Comparison of ENCODE assay signal across 8 mouse cellular contexts in the genomic region with DNA sequence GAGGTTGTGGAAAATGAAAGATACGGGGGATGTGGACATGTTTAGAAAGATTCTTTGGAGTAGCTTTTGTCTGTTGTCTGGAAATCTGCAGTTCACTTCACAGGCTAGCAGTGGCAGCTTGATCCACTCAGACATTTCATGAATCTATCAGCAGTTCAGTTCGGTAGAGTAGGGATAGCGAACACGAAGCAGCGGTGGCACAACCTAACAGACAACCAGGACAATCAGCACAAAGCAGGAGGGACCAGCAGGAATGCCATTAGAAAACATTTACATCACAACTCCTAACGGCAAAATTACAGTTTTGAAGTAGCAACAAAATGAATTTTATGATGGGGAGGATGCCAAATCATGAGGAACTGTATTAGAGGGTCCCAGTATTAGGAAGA. TPM values are rescaled to one million over a fixed set of nuclear protein-coding genes. Genes with fewer than 3 reads are reported as not detected.
DNase-seq lines count a peak whose midpoint lies in the region; ATAC-seq and TF ChIP-seq lines count a peak whose summit lies in the region.

No protein-coding gene starts in this region.

- no peaks in the 10 kb centered on the region for H3K27me3 ChIP-seq in kidney, adult 2 months (replicated peaks; ENCODE audit: control insufficient read depth, insufficient read depth, low read length)
- H3K27me3 ChIP-seq in hindbrain, embryonic 14.5 days (ENCODE audit: control insufficient read depth, insufficient read depth, low read length): no peaks in the 10 kb centered on the region
- no peaks in the 10 kb centered on the region for H3K27me3 ChIP-seq in midbrain, embryonic 15.5 days (replicated peaks)

- TF ChIP-seq CTCF in kidney, adult 2 months (conservative IDR thresholded peaks at IDR 0.05; ENCODE audit: insufficient read depth, insufficient read length, low read depth, low read length): no peak
- no peak for TF ChIP-seq CTCF in bone marrow, adult 2 months (IDR thresholded peaks at IDR 0.05; ENCODE audit: control insufficient read depth, insufficient read depth, low read length)

- H3K36me3 ChIP-seq in kidney, adult 2 months (ENCODE audit: control insufficient read depth, insufficient read depth, low read length): peaks cover 1% of the 10 kb centered on the region
- peaks cover 38% of the 10 kb centered on the region for H3K36me3 ChIP-seq in hindbrain, embryonic 14.5 days (replicated peaks; ENCODE audit: control insufficient read depth, insufficient read depth)
- peaks cover 25% of the 10 kb centered on the region for H3K36me3 ChIP-seq in midbrain, embryonic 15.5 days (replicated peaks)

- H3K27ac ChIP-seq in kidney, adult 2 months (ENCODE audit: insufficient read depth, low read depth, low read length): peak overlapping the region; percentile 92
- no peak overlapping the region; the same call in 1 of the 2 replicates for H3K27ac ChIP-seq in bone marrow, adult 2 months (ENCODE audit: control insufficient read depth, insufficient read depth, low read depth, low read length, poor library complexity)
- H3K27ac ChIP-seq in hindbrain, embryonic 14.5 days: peak overlapping the region; percentile 84
- peak overlapping the region; percentile 85 for H3K27ac ChIP-seq in midbrain, embryonic 15.5 days

- no peak overlapping the region for H3K4me3 ChIP-seq in kidney, adult 2 months (ENCODE audit: insufficient read depth, low read depth, low read length)
- H3K4me3 ChIP-seq in bone marrow, adult 2 months (replicated peaks; ENCODE audit: control insufficient read depth, low read depth, low read length): peak overlapping the region; percentile 11
- peak overlapping the region; percentile 93 for H3K4me3 ChIP-seq in hindbrain, embryonic 14.5 days (replicated peaks; ENCODE audit: low read length)
- peak overlapping the region; percentile 95 for H3K4me3 ChIP-seq in midbrain, embryonic 15.5 days

- peak overlapping the region; percentile 69 for H3K4me2 ChIP-seq in hindbrain, embryonic 14.5 days (replicated peaks)
- H3K4me2 ChIP-seq in midbrain, embryonic 15.5 days: peak overlapping the region; percentile 85

- H3K4me1 ChIP-seq in kidney, adult 2 months (ENCODE audit: control insufficient read depth, insufficient read depth, low read length): peaks cover 11% of the 10 kb centered on the region
- peaks cover 3% of the 10 kb centered on the region; the same call in 1 of the 2 replicates for H3K4me1 ChIP-seq in bone marrow, adult 2 months (ENCODE audit: control insufficient read depth, insufficient read depth, low read length)
- H3K4me1 ChIP-seq in hindbrain, embryonic 14.5 days (replicated peaks; ENCODE audit: control insufficient read depth, insufficient read depth, low read length): peaks cover 17% of the 10 kb centered on the region
- peaks cover 18% of the 10 kb centered on the region for H3K4me1 ChIP-seq in midbrain, embryonic 15.5 days

- no peak for ATAC-seq in hindbrain, embryonic 14.5 days (ENCODE audit: low FRiP score)
- no peak for ATAC-seq in midbrain, embryonic 15.5 days (replicated peaks)
- no peak for ATAC-seq in megakaryocyte-erythroid progenitor cell, adult 5-6 weeks (replicated peaks; ENCODE audit: low FRiP score, low TSS enrichment, poor library complexity, severe bottlenecking)

- no peak for DNase-seq in kidney, adult 2 months
- no peak for DNase-seq in kidney, adult 18-20 months
- no peak for DNase-seq in hindbrain, embryonic 14.5 days (ENCODE audit: low spot score)
- DNase-seq in adrenal gland, postnatal 25 days: no peak
- no peak for DNase-seq in natural killer cell, adult 2 months (ENCODE audit: low spot score in 2 of 2)

- 55% methylated on average over 6 of the region's 6 CpGs for WGBS in kidney, adult 2 months
- 70% methylated on average over 6 of the region's 6 CpGs for WGBS in bone marrow, adult 2 months
- WGBS in hindbrain, embryonic 14.5 days: 73% methylated on average over 6 of the region's 6 CpGs
- 71% methylated on average over 6 of the region's 6 CpGs for WGBS in midbrain, embryonic 15.5 days

- H3K9ac ChIP-seq in hindbrain, embryonic 14.5 days: peak overlapping the region; percentile 89; the same call in 1 of the 2 replicates
- H3K9ac ChIP-seq in midbrain, embryonic 15.5 days: 0 out of 2 replicates have a peak overlapping the region, but pooled peaks have one; percentile 72

- no peaks in the 10 kb centered on the region for H3K9me3 ChIP-seq in hindbrain, embryonic 14.5 days (ENCODE audit: control insufficient read depth, low read length)
- no peaks in the 10 kb centered on the region for H3K9me3 ChIP-seq in midbrain, embryonic 15.5 days

- no peak for TF ChIP-seq POLR2A in kidney, adult 2 months (IDR thresholded peaks at IDR 0.05; ENCODE audit: low read depth, low read length)
- TF ChIP-seq POLR2A in bone marrow, adult 2 months (IDR thresholded peaks at IDR 0.05; ENCODE audit: borderline replicate concordance, control insufficient read depth, low read depth, low read length): no peak

RNA-seq across cellular contexts. Expression of gene B3gat3, which starts 0.5 kb away (rescaled TPM):
- polyA plus RNA-seq in kidney, adult 2 months (2012; rRNA removed): 105 and 125 TPM in 2 replicates
- polyA plus RNA-seq in bone marrow, adult 2 months (2011; ENCODE audit: insufficient read depth, insufficient read length, low replicate concordance, missing spikeins): 45.8 and 58.5 TPM in 2 replicates
- 81.6 and 83.9 TPM in 2 replicates for polyA plus RNA-seq in hindbrain, embryonic 14.5 days (2014; fragmentation: Nextera tagmentation; extraction: Ambion mirVana)
- 96.1 and 96.6 TPM in 2 replicates for polyA plus RNA-seq in midbrain, embryonic 15.5 days (2015; fragmentation: Nextera tagmentation; extraction: Ambion mirVana)
- 58.5 and 60.9 TPM in 2 replicates for total RNA-seq in adrenal gland, postnatal 25 days (2021)
- total RNA-seq in megakaryocyte-erythroid progenitor cell, adult 5-6 weeks (2014; fragmentation: Nextera tagmentation): 30.3 and 36.8 TPM in 2 replicates
- total RNA-seq in megakaryocyte-erythroid progenitor cell, adult 5-6 weeks (2017): 17.6 and 17.7 TPM in 2 replicates

RNA-seq across cellular contexts. Expression of gene Rom1, which starts 9.5 kb away (rescaled TPM):
- 12.0 and 13.9 TPM in 2 replicates for polyA plus RNA-seq in kidney, adult 2 months (2012; rRNA removed)
- polyA plus RNA-seq in bone marrow, adult 2 months (2011; ENCODE audit: insufficient read depth, insufficient read length, low replicate concordance, missing spikeins): 3.6 and 9.7 TPM in 2 replicates
- polyA plus RNA-seq in hindbrain, embryonic 14.5 days (2014; fragmentation: Nextera tagmentation; extraction: Ambion mirVana): 1.4 and 1.6 TPM in 2 replicates
- polyA plus RNA-seq in midbrain, embryonic 15.5 days (2015; fragmentation: Nextera tagmentation; extraction: Ambion mirVana): 1.9 and 2.4 TPM in 2 replicates
- 33.4 and 33.8 TPM in 2 replicates for total RNA-seq in adrenal gland, postnatal 25 days (2021)
- 4.6 and 6.2 TPM in 2 replicates for total RNA-seq in megakaryocyte-erythroid progenitor cell, adult 5-6 weeks (2014; fragmentation: Nextera tagmentation)
- total RNA-seq in megakaryocyte-erythroid progenitor cell, adult 5-6 weeks (2017): 0.75 and 4.3 TPM in 2 replicates

RNA-seq across cellular contexts. Expression of gene Eml3, which starts 9.7 kb away (rescaled TPM):
- polyA plus RNA-seq in kidney, adult 2 months (2012; rRNA removed): 35.1 and 35.7 TPM in 2 replicates
- 31.1 and 54.7 TPM in 2 replicates for polyA plus RNA-seq in bone marrow, adult 2 months (2011; ENCODE audit: insufficient read depth, insufficient read length, low replicate concordance, missing spikeins)
- 5.8 and 6.1 TPM in 2 replicates for polyA plus RNA-seq in hindbrain, embryonic 14.5 days (2014; fragmentation: Nextera tagmentation; extraction: Ambion mirVana)
- 10.5 and 13.4 TPM in 2 replicates for polyA plus RNA-seq in midbrain, embryonic 15.5 days (2015; fragmentation: Nextera tagmentation; extraction: Ambion mirVana)
- 57.2 and 67.5 TPM in 2 replicates for total RNA-seq in adrenal gland, postnatal 25 days (2021)
- 29.3 and 45.8 TPM in 2 replicates for total RNA-seq in megakaryocyte-erythroid progenitor cell, adult 5-6 weeks (2014; fragmentation: Nextera tagmentation)
- total RNA-seq in megakaryocyte-erythroid progenitor cell, adult 5-6 weeks (2017): 14.5 and 23.6 TPM in 2 replicates

RNA-seq across cellular contexts. Expression of gene Ganab, which starts 21.8 kb away (rescaled TPM):
- 130 and 136 TPM in 2 replicates for polyA plus RNA-seq in kidney, adult 2 months (2012; rRNA removed)
- polyA plus RNA-seq in bone marrow, adult 2 months (2011; ENCODE audit: insufficient read depth, insufficient read length, low replicate concordance, missing spikeins): 41.4 and 61.7 TPM in 2 replicates
- polyA plus RNA-seq in hindbrain, embryonic 14.5 days (2014; fragmentation: Nextera tagmentation; extraction: Ambion mirVana): 76.8 and 84.1 TPM in 2 replicates
- 88.8 and 90.7 TPM in 2 replicates for polyA plus RNA-seq in midbrain, embryonic 15.5 days (2015; fragmentation: Nextera tagmentation; extraction: Ambion mirVana)
- 196 and 200 TPM in 2 replicates for total RNA-seq in adrenal gland, postnatal 25 days (2021)
- total RNA-seq in megakaryocyte-erythroid progenitor cell, adult 5-6 weeks (2014; fragmentation: Nextera tagmentation): 120 and 130 TPM in 2 replicates
- 53.2 and 69.7 TPM in 2 replicates for total RNA-seq in megakaryocyte-erythroid progenitor cell, adult 5-6 weeks (2017)

RNA-seq across cellular contexts. Expression of gene Mta2, which starts 22.0 kb away (rescaled TPM):
- polyA plus RNA-seq in kidney, adult 2 months (2012; rRNA removed): 16.9 and 19.8 TPM in 2 replicates
- polyA plus RNA-seq in bone marrow, adult 2 months (2011; ENCODE audit: insufficient read depth, insufficient read length, low replicate concordance, missing spikeins): 67.4 and 91.6 TPM in 2 replicates
- 29.3 and 30.3 TPM in 2 replicates for polyA plus RNA-seq in hindbrain, embryonic 14.5 days (2014; fragmentation: Nextera tagmentation; extraction: Ambion mirVana)
- polyA plus RNA-seq in midbrain, embryonic 15.5 days (2015; fragmentation: Nextera tagmentation; extraction: Ambion mirVana): 119 and 121 TPM in 2 replicates
- 98.6 and 104 TPM in 2 replicates for total RNA-seq in adrenal gland, postnatal 25 days (2021)
- total RNA-seq in megakaryocyte-erythroid progenitor cell, adult 5-6 weeks (2014; fragmentation: Nextera tagmentation): 158 and 173 TPM in 2 replicates
- 205 and 206 TPM in 2 replicates for total RNA-seq in megakaryocyte-erythroid progenitor cell, adult 5-6 weeks (2017)
